Mouse (Mus musculus) monocyte, adult 5-6 weeks (primary cell): ENCODE results near the gene Cyb5b. TPM values are rescaled to one million over a fixed set of nuclear protein-coding genes. Genes with fewer than 3 reads are reported as not detected.
"Not testable (repeated sequence)": the region's sequence is repeated elsewhere in the genome, so short reads cannot be mapped to it uniquely, and the experiment has no call there.

Experiments used
- ATAC-seq: fragments of 153-309, 156-312 bp; replicated peaks from 2 replicates; pipeline ENCODE4 v1.8.0; 2017; ENCODE audit warnings: mild to moderate bottlenecking; ENCODE audit not compliant: low TSS enrichment, insufficient number of reproducible peaks, severe bottlenecking, poor library complexity, low FRiP score
- total RNA-seq: library from RNA; stranded (forward); fragments of 200-1000, 200-491, 200-594 nt; gene quantifications from 3 replicates; pipeline ENCODE4 v1.2.3, GENCODE M21; 2017

Cyb5b gene
- total RNA-seq = 31.0 to 54.2 TPM (median 39.3 TPM) in 3 replicates

DNA sequence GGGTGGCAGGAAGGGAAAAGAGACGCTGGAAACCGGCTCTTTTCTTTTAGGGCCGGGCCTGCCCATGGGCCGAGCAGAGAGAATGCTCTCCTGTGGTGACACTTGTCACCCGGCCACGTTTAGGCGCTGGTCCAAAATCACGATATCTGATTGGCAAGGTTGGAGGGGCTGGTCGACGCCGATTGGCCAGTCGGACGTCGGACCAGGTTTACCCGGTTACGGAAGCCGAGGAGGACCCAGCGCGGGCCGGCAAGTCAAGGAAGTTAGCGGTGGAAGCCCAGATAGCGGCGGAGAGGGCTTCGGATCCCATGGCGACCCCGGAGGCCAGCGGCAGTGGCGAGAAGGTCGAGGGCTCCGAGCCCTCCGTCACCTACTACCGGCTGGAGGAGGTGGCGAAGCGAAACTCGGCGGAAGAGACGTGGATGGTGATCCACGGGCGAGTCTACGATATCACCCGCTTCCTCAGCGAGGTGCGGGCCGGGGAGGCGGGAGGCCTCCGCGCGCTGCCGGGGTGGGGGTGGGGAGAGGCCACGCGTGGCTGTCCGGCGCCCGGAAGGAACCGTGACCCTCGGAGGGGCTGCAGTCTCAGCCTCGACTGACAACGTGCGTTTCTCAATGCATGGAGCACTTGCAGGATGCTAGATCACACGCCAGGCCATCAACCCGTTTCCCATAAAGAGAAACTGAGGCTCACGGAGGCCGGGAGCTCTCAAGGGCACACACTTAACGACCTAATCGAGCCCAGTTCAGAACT is at the start of gene Cyb5b:
Gene Cyb5b, plus strand, starts transcription at position 237 of the 754 bp plus-strand sequence.
- peak; percentile 99 for ATAC-seq

DNA sequence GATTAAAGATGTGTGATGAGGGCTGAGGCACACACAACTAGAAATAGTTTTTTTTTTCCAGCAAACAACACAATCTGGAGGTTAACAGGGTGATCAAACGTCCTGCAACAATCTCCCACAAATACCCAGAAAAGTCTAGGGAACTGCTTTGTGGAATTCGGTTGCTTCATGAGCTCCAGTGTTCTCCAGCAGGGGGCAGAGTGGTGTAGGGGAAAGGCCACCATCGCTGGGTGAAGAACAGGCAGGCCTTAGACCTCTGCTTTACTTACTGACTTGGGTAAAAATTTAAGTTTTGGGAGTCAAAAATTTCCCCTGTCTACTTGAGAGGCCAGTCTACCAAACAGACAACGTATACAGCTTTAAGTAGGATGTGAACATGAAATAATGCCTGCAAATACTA is 45.9 kb upstream of the Cyb5b start:
- 0 out of 2 replicates have a peak, but pooled peaks have one; percentile 53 for ATAC-seq

DNA sequence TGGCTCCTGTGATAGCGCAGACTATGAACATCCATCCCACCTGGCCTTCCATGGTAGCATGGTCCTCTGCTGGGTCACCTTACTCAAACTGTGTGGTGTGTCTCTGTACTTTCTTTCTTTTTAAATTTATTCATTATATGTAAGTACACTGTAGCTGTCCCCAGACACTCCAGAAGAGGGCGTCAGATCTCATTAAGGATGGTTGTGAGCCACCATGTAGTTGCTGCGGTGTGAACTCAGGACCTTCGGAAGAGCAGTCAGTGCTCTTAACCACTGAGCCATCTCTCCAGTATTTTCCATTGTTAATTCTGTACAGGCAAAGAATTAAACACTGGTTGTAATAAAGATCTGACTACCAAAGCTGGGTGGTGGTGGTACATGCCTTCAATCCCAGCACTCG is 42.4 kb upstream of the Cyb5b start:
- ATAC-seq = not testable (repeated sequence)

DNA sequence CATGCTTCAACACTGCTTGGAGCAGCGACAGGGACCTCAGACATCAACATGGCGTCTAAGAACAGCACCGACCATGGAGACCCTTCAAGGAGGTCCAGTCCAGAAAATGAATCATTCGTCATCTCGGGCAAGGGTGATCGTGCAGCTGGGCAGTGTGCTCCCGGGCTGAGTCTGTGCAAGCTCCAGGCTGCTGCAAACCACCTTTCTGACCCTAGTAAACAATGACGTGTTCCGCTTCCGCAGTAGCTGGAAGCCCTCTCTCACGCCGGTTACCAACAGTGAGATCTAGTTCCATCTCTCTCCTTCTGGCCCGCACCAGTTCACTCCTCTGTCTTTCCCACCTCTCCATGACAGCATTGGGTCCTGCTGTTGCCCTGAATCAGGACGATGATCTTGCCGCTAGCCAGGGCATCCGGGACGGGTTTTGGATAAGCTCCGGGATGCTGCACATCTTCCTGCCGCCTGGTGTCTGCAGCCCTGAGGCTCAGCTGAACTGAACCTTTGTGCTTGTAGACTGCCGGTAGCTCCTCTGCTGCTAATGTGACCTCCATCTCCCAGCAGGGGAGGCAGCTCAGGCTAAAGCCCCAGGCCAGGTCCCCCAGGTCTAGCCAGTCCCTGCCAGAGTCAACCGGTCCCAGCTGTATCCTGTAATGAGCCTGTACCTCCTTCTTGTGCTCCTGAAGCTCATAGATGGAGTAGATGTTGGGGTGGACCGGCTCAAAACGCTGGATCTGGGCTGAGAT is 41.3 kb upstream of the Cyb5b start:
- ATAC-seq = no peak

DNA sequence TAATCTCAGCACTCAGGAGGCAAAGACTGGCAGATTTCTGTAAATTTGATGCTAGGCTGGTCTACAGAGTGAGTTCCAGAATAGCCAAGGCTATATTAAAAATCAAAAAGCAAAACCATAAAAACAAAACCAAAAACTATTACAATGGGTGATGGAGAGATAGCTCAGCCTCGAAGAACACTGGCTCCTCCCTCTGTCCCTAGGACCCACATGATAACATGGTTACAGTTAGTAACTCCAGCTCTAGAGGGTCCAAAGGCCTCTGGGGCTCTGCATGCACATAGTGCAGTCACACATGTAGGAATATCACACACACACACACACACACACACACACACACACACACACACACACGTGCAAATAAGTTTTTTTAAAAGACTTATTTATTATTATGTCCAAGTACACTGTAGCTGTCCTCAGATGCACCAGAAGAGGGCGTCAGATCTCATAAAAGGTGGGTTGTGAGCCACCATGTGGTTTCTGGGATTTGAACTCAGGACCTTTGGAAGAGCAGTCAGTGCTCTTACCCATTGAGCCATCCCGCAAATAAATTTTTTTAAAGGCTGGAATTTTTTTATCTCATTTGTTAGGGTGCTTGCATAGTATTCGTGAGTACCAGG is 40.5 kb upstream of the Cyb5b start:
- no peak for ATAC-seq

DNA sequence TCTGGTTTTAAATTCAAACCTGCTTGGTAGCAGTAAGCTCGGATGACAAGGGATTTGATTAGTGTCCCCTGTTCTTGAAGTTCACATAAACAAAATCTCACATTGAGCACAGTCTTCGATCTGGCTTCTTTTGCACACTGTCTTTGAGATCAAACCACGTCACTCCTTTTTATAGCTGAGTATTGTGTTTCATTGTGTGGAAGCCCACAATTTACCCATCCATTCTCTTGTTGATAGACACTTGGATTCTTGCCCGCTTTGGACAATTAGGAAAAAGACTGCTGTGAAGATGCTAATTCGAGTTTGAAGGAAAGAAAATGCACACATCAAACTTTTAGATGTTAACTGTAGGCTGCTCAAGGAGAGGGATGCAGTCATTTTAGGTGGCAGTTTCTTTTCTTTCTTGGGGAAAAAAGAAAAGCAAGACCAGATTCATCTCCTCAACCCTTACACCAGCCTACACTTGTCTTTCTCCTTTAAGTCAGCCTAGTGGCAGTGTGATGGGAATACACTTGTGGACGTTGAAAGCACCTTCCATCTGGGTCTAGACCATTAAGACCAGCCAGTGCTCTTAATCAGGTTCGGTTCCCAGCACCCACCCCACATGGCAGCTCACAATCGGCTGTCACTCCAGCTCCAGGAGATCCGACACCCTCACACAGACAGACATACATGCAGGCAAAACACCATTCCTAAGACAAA is 39.7 kb upstream of the Cyb5b start:
- ATAC-seq = no peak

DNA sequence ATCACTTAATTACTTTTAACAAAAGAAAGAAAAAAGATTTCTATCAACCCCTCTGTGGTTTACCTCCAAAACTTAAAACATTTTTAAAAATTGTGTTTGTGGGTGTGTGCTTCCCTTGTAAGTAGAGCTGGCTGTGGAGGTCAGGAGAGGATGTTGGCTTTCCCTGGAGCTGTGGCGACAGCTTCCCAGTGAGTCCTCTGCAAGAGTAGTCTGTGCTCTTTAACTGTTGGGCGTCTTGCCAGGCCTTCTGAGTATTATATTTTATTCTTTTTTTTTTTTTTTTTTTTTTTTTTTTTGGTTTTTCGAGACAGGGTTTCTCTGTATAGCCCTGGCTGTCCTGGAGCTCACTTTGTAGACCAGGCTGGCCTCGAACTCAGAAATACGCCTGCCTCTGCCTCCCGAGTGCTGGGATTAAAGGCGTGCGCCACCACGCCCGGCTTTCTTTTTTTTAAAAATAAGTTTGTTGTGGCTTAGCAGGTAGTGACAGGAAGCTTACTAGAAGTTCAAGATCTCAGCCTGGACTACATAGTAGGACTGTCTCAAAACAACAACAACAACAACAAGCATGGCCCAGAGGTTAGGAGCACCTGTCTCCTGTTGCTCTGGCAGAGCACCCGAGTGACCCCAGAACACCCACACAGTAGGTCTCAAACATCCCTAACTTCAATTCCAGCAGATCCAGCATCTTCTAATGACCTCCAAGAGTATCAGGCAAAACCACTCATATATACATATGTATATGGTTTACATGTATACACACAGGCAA is 38.9 kb upstream of the Cyb5b start:
- no peak for ATAC-seq

DNA sequence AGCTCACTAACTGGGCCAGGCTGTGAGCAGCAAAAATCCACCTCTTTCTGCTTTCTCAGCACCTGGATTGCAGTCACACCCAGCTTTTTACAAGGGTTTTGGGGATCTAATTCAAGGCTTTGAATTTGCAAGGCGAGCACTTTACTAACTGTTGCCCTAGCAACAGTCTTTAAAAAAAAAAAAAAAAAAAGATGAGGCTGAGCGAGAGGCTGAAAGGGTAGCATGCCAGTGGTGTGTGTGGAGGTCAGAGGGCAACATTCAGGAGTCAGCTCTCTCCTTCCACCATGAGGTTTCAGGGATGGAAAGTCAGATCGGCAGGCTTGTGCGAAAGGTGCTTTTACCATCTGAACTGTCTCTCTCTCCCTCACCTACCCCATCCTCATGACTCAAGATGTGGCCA is 37.2 kb upstream of the Cyb5b start:
- ATAC-seq = no peak

DNA sequence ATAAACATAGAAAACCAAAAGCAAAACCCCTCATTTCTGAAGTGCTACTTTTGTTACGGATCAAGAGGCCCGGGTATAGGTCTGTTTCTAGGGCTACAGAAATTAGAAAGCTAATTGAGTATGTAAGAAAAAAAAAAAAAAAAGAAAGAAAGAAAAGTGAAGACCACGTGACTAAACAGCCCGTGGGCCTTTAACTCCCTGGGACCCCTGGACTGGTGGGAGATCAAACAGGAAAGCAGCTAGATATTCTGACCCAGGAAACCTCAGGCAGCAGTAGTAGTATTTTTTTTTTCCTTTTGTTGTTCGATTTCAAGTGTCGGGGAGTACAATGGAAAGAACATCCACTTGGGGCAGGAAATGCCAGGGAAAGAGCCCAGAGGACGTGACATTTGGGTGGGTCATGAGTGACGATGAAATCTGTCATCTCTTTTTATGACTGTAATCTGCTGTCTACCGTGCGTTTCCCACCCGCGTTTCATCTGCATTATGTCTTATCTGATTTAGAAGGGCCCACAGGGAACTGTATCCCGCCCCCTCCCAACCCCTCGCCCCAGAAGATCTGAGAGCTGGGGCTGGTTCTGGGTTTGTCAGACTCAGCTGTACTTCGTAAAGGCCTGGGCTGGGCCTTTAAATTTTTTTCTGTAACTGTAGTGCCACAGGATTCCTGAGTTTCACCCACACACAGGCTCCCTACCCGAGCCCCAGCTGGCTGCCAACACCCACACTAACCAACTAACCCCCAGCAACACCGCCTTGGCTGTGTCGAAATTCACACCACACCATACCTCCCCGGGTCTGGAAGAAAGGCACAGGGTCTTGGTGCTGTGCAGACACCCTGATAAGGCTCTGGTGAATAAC is 36.1 kb upstream of the Cyb5b start:
- ATAC-seq = no peak

DNA sequence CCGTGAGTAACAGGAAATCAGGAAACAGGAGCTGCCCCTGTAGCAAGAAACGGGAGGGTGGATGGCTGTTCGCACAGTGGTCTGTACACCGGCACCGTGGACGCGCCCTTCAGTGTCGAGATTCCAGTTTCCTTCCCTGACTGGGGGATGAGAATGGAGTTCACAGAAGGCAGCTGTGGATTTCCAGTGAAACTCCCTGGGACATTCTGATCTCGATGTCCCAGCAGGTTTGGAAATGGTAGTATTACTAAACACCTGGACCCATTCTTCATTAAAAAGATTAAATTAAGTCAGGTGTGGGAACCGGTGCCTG is 35.5 kb upstream of the Cyb5b start:
- ATAC-seq = no peak

DNA sequence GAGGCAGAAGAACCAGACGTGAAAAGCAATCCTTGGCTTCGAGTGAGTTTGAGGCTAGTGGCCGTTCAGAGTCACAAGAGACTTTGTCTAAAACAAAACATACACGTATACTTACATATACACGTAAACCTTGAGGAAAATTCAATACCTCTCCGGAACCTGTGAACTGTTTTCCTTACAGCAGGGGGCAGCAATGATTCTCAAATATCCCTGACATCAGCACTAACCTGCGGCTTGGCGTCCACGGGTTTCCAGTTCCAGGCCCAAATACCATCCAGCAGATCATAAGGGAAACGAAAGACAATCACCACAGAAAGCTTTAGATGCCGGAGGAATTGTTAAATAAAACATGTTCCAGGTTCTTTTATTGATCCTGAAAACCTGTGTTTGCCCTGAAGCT is 34.4 kb upstream of the Cyb5b start:
- ATAC-seq = peak; percentile 82

DNA sequence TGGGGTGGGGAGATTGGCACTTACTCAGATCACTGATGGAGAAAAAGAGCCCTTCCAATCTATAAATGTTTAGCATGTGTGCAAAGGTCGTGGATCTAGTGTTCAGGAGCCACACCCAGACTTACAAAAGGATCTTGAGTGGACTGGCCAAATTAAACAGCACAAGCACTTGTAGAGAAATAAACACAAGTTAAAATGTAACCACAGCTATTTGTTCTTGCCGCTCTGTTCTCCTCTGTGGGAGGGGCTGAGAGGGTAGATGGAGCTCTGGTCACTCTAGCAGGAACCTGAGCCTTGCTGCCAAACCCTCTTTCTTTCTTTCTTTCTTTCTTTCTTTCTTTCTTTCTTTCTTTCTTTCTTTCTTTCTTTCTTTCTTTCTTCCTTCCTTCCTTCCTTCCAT is 33.4 kb upstream of the Cyb5b start:
- ATAC-seq = no peak

DNA sequence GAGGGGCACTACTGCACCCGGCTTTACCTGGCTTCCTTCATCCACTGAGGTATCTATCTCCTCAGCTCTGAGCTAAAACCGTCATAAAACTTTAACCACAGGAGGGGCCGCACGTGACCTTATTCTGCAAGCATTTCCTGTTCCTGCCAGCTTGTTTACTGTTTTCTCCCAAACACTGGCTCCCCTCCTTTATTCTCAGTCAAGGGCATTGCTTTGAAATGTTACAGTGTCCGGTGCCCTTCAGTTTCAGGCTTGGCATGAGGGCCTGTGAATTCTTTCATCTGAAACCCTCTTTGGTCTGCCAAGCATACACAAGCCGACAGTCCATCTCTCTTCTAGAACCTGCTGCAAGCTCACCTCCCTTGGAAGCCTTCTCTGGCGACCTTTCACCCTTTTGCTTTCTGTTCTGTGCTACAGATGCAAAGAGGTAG is 31.6 kb upstream of the Cyb5b start:
- no peak for ATAC-seq

DNA sequence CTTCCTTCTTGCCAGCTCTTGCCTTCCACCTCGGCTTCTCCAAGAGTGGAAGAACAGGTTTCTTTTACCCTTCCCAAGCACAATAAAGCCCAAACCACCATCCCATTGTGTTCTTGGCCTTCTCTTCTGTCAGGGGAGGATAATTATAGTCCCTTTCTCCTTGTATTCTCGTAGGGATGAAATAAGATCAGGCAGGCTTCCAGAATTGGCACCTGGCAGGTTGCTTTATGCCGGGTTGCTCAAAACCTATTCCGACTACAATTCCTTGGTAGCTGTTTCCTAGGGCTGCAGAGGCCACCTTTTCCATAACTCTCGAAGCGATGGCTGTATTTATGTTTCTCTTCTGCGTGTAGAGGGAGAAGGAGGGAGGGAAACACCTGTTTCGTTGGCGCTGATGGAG is 31.0 kb upstream of the Cyb5b start:
- no peak for ATAC-seq

DNA sequence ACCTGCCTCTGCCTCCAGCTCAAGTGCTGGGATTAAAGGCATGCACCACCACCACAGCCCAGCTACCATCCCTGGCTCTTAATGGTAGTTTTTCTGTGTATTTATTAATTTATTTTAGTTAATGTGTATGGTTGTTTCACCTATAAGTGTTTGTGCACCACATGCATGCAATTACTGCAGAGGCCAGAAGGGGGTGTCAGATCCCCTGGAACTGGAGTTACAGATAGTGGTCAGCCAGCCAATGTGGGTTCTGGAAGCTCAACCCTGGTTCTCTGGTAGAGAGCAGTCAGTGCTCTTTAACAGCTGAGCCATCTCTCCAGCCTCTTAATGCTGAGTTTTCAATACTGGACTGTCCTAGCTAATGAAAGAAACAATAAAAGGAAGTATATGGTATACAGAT is 29.6 kb upstream of the Cyb5b start:
- ATAC-seq = no peak

DNA sequence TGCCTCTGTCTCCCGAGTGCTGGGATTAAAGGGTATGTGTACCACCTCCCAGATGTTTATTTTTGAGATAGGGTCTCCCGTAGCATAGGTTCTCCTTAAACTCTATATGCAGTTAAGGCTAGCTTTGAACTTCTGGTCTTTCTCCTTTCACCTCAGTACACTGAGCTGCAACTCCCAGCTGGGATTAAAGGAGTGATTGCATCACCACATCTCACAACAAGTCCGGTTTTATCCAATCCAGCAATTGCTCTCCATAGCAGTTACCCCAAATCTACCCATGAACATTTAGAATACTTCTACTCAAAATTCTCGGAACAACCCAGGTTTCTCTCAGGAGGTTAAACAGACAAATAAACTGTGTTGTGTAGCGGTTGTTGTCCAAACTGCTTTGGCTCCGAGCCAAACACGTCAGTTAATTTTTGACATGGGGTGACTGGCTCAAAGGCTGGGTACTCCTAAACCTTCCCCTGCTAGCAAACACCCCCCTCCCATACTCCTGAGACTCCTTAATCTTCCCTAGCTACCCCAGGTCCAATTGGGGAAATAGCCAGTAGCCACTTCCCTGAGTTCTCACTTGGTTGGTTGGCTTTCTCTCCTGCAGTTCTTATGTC is 28.7 kb upstream of the Cyb5b start:
- ATAC-seq = no peak

DNA sequence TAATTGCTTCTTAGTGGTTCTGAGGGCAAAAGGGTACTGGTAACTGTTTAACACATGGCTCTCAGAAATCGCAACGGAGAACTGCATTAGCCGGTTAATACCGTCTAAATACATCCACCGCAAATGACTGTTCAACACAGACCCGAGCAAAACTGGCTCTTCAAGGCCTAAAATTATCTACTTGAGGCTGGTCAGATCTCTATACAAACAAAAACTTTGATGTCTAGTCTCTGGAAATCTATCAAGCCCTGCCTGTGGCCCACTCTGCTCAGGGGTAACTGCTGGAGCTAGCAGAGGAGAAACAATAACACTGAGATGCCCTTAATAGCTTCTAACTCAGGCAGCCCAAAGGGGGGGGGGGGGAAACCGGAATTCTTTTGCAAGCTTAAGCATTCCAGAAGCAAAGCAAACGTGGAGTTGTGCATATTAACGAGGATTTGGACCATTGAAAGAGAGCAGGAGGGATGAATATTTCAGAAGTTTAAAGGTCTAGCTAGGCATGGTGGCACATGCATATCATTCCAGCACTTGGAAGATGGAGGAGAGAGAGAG is 27.3 kb upstream of the Cyb5b start:
- no peak for ATAC-seq
